Mouse (Mus musculus) limb, embryonic 14.5 days (tissue): ENCODE data around the gene Camta1. TPM values are rescaled to one million over a fixed set of nuclear protein-coding genes. Genes with fewer than 3 reads are reported as not detected.

Source experiments
- ATAC-seq: fragments of 200-750 bp; cut with Nextera tagmentation; 2 replicates; pipeline ENCODE4 v1.8.0; 2017; ENCODE audit warnings: low read depth, moderate number of reproducible peaks, moderate TSS enrichment; ENCODE audit not compliant: low FRiP score
- DNase-seq: peaks from one replicate; pipeline ENCODE4 v3.0.0-alpha.2; 2015; ENCODE audit warnings: low spot score
- H3K27ac ChIP-seq: fragments of 300-500 bp; sonication (generic); replicated peaks from 2 replicates; pipeline ENCODE4 v1.5.1; 2014; ENCODE audit warnings: low read depth, mild to moderate bottlenecking, low read length, moderate library complexity, mixed read lengths
- H3K27me3 ChIP-seq: fragments of 300-500 bp; sonication (generic); 2 replicates; pipeline ENCODE4 v1.6.1; 2014; ENCODE audit warnings: low read length, mixed read lengths; ENCODE audit not compliant: control insufficient read depth, insufficient read depth
- H3K36me3 ChIP-seq: fragments of 300-500 bp; sonication (generic); 2 replicates; pipeline ENCODE4 v1.6.1; 2014; ENCODE audit warnings: mild to moderate bottlenecking, low read length, moderate library complexity, mixed read lengths; ENCODE audit not compliant: control insufficient read depth, insufficient read depth
- H3K4me1 ChIP-seq: fragments of 300-500 bp; sonication (generic); 2 replicates; pipeline ENCODE4 v1.6.1; 2014; ENCODE audit warnings: antibody characterized with exemption, low read length, mixed read lengths; ENCODE audit not compliant: control insufficient read depth, insufficient read depth
- H3K4me2 ChIP-seq: fragments of 300-500 bp; sonication (generic); replicated peaks from 2 replicates; pipeline ENCODE4 v1.6.1; 2014; ENCODE audit warnings: low read depth, mild to moderate bottlenecking, low read length, moderate library complexity; ENCODE audit not compliant: severe bottlenecking
- H3K4me3 ChIP-seq: fragments of 300-500 bp; sonication (generic); replicated peaks from 2 replicates; pipeline ENCODE4 v1.5.1; 2014; ENCODE audit warnings: low read length
- H3K9ac ChIP-seq: fragments of 300-500 bp; sonication (generic); 2 replicates; pipeline ENCODE4 v1.6.1; 2014; ENCODE audit warnings: mild to moderate bottlenecking, low read depth, low read length, moderate library complexity; ENCODE audit not compliant: severe bottlenecking
- H3K9me3 ChIP-seq: fragments of 300-500 bp; sonication (generic); 2 replicates; pipeline ENCODE4 v1.6.1; 2016; ENCODE audit warnings: low read length; ENCODE audit not compliant: control insufficient read depth
- POLR2A ChIP-seq: fragments of 200-500 bp; IDR thresholded peaks from 2 replicates; pipeline ENCODE4 v1.8.0; 2012; ENCODE audit warnings: inconsistent platforms, mild to moderate bottlenecking, moderate library complexity, borderline replicate concordance; ENCODE audit not compliant: insufficient read depth, insufficient read length; ENCODE audit errors: extremely low read depth
- WGBS: fragments of 180-500 bp; shearing (Covaris S2); extraction: QIAGEN DNeasy Blood & Tissue Kit; methylation state at CpG from one replicate; pipeline ENCODE4 v1.1.7; 2014; 5-methylcytosine and 5-hydroxymethylcytosine counted together
- polyA plus RNA-seq, 2 experiments: library from polyadenylated mRNA; depleted of rRNA in 1 of 2; stranded (reverse) in 1 of 2; unstranded in 1 of 2; fragments of >200 nt; fragmentation: Nextera tagmentation in 1 of 2; extraction: Ambion mirVana in 1 of 2; gene quantifications; 2 replicates each; pipeline versions ENCODE4 v1.2.1 to v1.2.3; 2012 to 2014

The Camta1 gene
- polyA plus RNA-seq, 2 experiments: 28.6 to 78.8 TPM

DNA sequence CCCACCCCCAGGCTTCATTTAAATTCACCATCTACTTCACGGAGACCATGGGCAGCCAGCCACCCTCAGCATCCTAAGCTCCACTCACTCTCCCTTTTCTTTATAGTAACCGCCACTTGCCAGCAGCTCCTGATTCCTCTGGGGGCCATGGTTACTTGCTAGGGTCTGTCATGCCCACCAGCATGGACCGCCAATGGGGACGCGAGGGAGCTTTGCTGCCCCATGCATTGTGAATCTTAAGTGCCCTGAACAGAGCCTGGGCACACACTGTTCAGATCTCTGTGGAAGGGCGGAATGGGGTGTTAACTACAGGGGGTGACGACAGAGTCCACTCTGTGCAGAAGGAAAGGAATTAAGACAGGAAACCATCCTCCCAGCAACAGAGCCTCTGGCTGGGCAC lies 465.1 kb downstream of the Camta1 start:
- no peak for ATAC-seq
- H3K27ac ChIP-seq: no peak overlapping the region
- WGBS: 79% methylated on average over 7 of the region's 7 CpGs
- H3K36me3 ChIP-seq: no peaks in the 10 kb centered on the region
- no peak overlapping the region for H3K9ac ChIP-seq
- H3K9me3 ChIP-seq: no peaks in the 10 kb centered on the region
- no peak overlapping the region for H3K4me2 ChIP-seq
- no peaks in the 10 kb centered on the region for H3K4me1 ChIP-seq
- H3K27me3 ChIP-seq: no peaks in the 10 kb centered on the region
- no peak for DNase-seq
- no peak overlapping the region for H3K4me3 ChIP-seq
- TF ChIP-seq POLR2A: no peak

- Histone ChIP-seq H3K4me3 (no peak overlapping the region), H3K4me2 (no peak overlapping the region), H3K9me3 (no peaks in the 10 kb centered on the region), H3K27ac (no peak overlapping the region), H3K27me3 (no peaks in the 10 kb centered on the region), H3K36me3 (no peaks in the 10 kb centered on the region), H3K4me1 (peaks cover 20% of the 10 kb centered on the region), H3K9ac (no peak overlapping the region)
- no peak for TF ChIP-seq POLR2A
- ATAC-seq (no peak), DNase-seq (no peak)
- 16% methylated on average over 11 of the region's 11 CpGs for WGBS
These were observed 472.3 kb downstream of the Camta1 start for GRCm38 (mm10) chr4:151389345-151389744.

DNA sequence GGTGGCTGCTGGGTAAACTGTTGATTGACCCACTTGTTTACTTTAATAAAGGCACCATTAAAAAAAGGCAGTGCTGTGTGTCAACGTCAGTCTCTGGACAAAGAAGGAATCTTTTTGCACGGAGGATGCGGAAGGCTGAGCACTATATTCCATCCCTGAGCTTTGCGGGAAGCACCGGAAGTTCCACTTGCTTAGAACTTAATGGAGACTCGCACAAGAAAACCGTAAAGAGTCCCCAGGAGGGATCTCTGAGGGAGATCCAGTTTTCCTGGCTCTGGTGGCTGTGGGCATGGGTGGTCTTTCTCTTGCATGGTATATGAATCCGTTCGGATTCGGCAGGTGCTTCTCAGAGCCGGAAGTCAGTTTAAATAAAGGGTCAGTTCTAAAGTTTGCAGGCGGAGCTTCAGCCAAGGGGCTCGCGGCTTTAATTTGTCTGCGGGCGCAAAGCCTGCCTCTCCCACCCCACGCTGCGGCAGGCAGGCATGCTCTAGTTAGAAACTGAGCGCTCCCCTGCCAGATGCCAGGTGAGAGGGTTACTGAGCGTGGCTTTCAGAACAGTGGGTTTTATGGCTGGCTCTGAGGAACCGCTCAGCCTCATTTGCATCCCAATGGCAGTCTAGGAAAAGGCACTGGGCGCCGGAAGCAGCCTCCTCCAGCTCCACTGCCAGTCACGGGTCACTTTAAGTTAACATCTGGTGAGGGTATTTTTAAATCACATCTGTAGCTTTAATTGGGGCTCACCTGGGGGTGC lies 474.8 kb downstream of the Camta1 start:
- WGBS: 1% methylated on average over 24 of the region's 24 CpGs
- H3K9ac ChIP-seq: peak overlapping the region; percentile 21; the same call in 1 of the 2 replicates
- ATAC-seq (0 out of 2 replicates have a peak, but pooled peaks have one; percentile 23), DNase-seq (peak; percentile 14)
- H3K9me3 ChIP-seq: no peaks in the 10 kb centered on the region
- H3K4me1 ChIP-seq: peaks cover 20% of the 10 kb centered on the region
- H3K27ac ChIP-seq: no peak overlapping the region
- H3K4me2 ChIP-seq: peak overlapping the region; percentile 54
- no peaks in the 10 kb centered on the region for H3K27me3 ChIP-seq
- TF ChIP-seq POLR2A: no peak
- H3K36me3 ChIP-seq: no peaks in the 10 kb centered on the region
- H3K4me3 ChIP-seq: peak overlapping the region; percentile 28

DNA sequence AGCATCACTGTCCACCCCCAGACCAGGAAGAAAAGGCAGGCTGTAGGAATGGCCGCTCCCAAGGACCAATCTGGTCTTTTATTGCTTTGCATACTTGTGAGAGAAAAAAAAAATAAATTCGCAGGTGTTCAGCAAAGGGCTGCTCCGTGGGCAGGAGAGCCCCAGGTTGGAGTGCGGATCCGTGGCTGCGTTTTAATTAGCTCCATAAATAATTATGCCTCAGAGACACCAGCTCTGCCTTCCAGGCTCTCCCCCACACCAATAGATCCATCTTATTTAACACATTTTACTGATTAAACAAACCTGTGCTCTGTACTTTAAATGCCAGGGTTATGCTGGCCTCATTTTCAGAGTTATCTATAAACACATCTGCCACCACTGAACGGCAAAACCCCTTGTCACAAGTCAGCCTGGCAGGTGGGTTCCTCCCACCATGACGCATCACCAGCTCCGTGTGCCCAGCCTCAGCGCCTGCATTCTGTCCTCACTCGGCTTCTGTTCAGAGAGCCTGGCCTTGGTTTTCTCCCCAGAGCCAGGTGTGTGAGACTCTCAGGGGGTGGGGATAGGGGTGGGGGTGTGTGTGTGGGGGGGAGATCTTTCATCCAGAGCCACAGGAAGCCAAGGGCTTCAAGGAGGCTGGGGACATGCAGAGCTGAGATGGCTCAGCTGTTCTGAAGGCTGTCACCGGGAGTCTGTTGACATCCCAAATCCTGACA lies 475.5 kb downstream of the Camta1 start:
- no peaks in the 10 kb centered on the region for H3K9me3 ChIP-seq
- ATAC-seq (no peak), DNase-seq (no peak)
- no peak overlapping the region for H3K9ac ChIP-seq
- 5% methylated on average over 12 of the region's 12 CpGs for WGBS
- peak overlapping the region; percentile 54 for H3K4me2 ChIP-seq
- no peak overlapping the region for H3K4me3 ChIP-seq
- H3K27ac ChIP-seq: no peak overlapping the region
- H3K27me3 ChIP-seq: no peaks in the 10 kb centered on the region
- TF ChIP-seq POLR2A: no peak
- peaks cover 20% of the 10 kb centered on the region for H3K4me1 ChIP-seq
- no peaks in the 10 kb centered on the region for H3K36me3 ChIP-seq

DNA sequence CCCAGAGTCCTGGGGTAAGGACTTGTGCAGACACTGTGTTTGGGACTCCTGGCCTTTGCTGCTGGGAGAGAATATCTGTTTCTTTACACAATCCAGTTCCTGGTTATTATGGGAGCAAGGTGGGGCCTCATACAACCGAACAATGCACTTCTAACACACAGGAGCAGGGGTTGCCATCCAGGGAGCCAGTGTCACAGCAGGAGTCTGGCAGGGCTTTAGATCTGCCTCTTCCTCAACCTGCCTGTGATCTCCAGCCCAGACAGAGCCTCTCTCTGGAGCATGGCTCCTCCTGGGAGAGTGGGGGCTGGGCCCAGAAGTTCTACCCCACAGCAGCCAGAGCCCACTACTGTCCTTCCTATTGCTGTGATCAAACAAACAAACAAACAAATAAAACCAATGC lies 483.9 kb downstream of the Camta1 start:
- no peak overlapping the region for H3K4me2 ChIP-seq

More for the DNA sequence above, 483.9 kb downstream of the Camta1 start:
- Histone ChIP-seq H3K4me1 (no peaks in the 10 kb centered on the region), H3K4me3 (no peak overlapping the region), H3K27ac (no peak overlapping the region), H3K9ac (no peak overlapping the region), H3K9me3 (no peaks in the 10 kb centered on the region), H3K36me3 (no peaks in the 10 kb centered on the region), H3K27me3 (no peaks in the 10 kb centered on the region)
- no peak for DNase-seq
- no peak for TF ChIP-seq POLR2A
- WGBS: 50% methylated on average over 1 of the region's 1 CpGs
- ATAC-seq: no peak
